Mouse (Mus musculus) NIH3T3 (cell line): ENCODE results near the gene Dut.
"Not testable (repeated sequence)": the region's sequence is repeated elsewhere in the genome, so short reads cannot be mapped to it uniquely, and the experiment has no call there.

Experiments used
- DNase-seq: peaks from one replicate; pipeline ENCODE4 v3.0.0-alpha.2; 2012; ENCODE audit warnings: low read depth

Dut gene

DNA sequence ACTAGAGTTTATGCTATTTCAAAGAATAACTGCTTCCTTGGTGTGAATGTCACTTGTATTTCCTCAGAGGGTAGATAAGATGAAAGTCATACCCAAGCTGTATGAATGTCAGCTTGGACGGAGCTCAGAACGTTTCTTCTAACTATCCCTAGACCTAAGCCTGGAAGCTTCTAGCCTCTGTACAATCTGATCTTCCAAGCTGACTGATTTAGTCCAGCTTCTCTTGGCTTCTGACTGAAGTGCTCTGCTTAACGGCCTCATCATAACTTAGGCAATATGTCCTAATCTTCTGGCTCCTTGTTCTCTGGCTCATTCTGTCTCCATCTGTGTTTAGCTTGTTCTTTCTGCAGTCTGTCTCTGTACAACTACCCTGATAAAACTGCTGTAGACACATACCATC lies 7.6 kb downstream of the Dut start:
- peak; percentile 35 for DNase-seq

DNA sequence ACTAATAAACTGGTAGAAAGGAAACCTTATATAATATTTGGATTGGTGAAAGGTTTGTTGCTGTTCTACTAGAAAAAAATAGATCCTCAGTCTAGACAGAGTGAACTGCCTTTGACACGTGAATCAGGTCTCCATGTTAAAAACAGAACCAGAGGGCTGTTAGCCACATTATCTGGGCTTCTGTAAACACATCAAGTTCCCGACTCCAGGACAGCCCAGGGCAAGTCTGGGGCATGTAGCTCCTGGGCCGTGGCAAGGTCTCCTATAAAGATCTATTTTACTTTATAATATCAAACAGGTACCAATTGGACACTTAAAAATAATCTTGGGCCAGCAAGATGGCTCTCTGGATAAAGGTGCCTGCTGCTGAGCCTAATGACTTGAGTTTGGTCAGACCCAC lies 8.9 kb downstream of the Dut start:
- DNase-seq, result no peak

DNA sequence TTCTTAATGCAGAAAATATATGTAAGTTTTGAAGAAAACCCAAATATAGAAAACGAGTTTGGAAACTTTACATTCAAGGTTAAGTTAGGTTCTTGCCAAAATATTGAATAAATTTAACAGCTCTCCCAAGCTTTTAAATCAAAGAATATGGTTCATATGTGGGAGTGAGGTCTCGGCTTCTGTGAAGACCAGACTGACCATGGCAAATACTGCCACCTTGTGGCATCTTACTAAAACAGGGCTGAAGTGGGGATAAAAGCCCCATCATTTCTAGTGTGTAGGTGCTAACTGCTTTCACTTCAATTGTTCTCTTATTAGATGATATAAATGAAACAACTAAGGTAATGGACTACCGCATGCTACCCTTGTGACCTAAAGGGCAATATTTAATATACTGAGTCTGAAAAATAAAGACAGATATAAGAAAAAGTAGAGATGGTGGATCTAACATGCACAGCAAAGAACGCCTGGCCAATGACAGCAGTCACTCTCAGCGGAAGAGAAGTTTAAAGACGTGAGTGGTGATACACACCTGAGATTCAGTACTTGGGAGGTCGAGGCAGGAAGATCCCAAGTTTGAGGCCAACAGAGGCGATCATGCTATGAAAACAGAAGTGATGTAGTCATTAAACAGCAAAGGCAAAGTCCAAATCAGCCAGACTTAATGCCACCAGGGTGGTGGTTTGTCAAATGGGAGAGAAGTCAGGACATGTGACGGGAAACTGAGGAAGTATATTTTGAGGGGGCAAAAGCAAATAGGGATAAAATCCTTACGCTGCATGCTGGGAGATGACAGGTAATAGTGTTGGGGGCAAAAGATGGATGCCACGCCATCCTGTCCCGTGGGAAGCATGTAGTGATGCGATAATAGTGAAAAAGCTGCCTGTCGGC lies 12.5 kb downstream of the Dut start:
- peak; percentile 77 for DNase-seq

DNA sequence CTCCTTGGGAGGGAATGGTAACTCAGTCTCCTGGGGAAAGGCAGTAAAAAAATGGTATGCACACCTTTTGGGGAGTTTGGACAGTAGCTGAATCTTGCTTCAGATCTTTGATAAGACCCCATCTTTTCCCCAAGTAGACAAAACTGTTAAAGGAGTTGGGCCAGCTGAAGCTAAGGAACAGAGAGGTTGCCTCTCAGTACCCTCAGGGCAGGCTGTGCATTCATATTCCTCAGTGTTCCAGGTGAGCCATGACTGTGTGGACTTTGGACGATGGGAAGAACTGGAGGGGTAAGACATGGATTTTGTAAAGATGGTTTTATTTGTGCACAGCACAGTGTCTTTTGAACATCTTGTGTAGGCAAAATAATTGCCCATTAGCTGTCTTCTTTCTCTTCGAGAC lies 13.3 kb downstream of the Dut start:
- no peak for DNase-seq

DNA sequence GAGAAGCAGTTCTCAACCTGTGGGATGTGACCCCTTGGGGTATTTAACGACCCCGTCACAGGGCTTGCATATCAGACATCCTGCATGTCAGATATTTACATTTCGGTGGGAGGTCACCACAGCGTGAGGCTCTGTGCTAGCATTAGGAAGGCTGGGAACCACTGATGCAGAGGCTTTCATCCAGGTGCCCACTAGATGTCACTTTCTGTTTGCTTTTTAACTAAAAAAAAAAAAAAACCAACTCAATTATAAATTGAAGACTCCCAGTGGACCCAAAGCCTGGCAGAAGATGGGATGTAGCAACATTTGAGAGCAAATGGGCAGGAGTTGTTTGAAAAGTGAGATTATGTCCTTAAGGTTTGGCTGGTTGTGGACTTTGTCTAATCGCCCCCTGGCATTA lies 16.1 kb downstream of the Dut start:
- peak; percentile 85 for DNase-seq

DNA sequence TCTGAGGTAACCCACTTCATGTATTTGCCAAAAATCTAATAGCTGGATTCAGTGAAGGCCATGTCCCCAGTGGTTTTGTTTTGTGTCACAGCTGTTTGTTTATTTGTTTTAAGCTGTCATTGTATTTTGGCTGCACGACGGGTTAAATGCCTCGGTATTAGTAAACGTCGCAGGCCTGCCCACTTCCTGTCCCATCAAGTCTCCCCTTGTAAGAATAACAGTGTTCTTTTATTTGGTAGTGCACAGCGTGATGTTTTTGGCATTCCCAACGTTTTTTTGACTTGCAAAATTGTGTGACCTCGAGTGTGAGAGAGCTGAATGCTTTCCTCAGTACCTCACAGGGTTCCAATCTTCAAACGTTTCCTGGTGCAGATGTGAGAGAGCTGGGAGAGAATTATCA lies 16.8 kb downstream of the Dut start:
- no peak for DNase-seq

DNA sequence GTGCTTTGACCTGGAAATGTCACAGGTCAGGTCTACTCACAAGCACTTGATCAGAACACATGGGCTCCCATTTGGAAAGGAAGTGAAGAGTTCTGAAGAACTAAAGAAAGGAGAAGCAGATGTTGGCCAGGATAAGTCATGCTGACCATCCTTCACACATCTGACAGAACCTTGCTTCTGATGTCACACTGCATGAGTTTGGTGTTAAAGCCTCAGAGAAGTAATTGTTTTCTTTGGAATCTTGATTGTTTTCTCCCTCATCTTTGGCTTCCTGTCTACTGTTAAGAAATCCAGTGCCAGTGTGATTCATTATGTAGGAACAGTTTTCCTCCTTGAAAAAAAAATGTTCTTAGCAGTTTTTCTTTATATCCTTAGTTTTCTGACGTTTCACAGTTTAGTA lies 21.9 kb downstream of the Dut start:
- DNase-seq, result peak; percentile 38

DNA sequence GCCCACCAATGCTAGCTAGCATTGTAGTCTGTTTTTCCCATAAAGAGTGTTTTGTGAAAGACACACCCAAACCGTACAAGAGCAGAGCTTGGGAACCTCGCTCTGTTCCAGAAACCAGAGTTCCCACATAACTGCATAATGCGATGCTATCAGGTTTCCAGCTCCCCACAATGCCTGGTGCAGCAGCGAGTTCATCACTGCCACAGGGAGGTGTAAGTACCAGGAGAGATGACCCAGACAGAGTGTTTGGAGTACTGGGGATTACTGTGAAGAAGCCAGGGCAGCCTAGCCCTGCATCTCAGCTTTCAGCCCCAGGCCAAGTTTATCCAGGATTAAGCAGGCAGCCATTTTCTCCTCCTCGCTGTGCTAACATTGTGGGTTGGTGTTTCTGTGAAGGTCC lies 28.6 kb downstream of the Dut start:
- no peak for DNase-seq

DNA sequence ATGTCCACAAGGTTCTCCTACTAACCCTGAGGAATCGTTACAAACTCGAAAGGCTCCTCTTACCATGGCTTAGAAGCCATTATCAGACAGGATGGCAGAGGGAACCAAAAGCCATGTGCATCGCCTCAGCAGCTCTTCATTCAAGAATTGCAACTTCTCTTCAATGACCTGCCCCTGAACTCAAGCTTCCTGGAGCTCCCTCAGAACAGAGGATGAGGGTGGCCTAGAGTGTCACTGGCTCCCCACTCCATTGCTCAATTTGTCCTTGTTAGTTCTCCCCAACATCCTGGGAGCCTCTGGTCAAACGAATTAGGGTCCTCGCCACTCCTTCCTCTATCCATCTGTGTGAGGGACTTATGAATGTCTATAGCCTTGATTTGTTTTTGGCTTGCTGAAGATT lies 29.7 kb downstream of the Dut start:
- DNase-seq, result no peak

DNA sequence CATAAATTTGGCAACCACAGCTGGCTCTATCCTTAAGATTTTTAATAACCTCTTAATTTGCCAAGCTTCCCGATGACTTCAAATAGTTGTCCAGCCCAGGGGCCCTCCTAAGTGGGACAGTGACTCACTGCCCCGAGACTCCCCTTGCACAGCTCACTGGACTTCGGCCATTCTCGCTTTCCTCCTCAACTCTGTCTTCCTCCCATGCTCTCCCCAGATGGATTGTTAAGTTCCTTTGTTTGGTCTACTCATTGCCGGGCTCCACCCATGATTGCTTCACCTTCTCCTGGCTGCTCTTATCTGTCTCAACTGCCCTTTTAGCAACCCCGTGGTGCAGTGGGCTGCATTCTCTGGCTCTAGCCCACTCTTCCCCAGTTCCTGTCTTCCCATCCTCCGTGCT lies 31.5 kb downstream of the Dut start:
- DNase-seq, result peak; percentile 73

DNA sequence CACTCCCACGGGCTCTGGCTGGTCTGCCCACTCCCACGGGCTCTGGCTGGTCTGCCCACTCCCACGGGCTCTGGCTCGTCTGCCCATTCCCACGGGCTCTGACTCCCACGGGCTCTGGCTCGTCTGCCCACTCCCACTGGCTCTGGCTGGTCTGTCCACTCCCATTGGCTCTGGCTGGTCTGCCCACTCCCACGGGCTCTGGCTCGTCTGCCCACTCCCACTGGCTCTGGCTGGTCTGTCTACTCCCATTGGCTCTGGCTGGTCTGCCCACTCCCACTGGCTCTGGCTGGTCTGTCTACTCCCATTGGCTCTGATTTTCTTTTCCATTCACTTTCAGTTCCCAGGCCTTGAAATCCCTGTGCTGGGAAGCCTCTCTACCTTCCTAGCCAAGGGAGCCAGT lies 33.0 kb downstream of the Dut start:
- not testable (repeated sequence) for DNase-seq

DNA sequence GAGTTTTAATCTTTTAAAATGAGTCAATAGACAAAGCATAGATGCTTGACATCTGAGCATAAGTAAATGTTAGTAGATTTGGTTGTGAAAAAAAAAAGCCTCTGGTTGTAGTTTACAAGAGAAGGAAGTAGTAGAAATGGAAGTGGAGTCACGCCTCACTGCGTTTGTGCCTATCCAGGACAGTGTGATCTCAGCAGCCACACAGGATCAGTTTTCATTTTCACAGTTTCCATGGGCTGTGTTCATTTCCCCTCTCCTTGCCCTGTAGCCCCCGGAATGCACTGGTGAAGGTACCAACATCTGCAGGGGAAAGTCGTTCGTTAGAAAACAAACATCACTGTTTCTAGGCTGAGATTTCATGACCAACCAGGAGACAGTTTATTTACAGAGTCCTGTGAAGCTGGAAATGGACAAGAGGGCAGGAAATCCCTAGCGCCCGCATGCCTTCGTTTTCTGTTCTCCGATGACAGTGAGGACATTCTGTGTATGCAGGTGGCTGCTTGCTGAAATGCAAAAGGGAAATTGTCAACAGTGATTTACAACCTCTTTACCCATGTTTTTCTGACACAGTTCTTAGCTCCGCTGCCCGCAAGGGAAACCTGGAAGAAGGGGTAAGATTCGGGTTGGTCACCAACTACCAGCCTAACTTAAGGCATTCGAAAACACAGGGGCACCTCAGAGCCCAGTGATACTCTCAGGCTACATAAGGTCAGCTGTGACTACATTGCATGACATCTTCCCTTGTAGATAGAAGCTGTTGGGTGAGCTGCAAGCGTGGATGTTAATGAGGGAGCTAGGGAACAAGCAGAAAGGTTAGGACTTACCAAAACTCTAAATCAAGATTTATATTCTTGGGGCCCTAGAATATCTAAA lies 35.6 kb downstream of the Dut start:
- DNase-seq, result no peak

DNA sequence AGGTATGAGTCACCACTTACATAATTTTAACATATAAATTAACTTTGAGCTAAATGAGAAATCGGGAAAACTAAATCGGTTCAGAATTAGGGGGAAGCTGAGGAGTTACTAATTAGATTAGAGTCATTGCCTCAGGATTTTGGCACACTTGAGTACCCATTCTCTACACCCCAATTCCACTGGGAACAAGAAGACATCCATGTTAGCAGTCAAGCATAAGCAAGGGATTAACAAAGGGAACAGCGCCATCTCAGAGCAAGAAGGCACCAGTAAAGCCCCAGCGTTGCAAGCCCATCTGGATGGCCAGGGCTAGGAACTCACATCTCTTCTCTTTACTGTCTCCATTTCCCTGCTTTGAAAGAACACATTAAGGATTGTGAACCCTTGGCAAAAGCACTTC lies 38.8 kb downstream of the Dut start:
- DNase-seq, result no peak

DNA sequence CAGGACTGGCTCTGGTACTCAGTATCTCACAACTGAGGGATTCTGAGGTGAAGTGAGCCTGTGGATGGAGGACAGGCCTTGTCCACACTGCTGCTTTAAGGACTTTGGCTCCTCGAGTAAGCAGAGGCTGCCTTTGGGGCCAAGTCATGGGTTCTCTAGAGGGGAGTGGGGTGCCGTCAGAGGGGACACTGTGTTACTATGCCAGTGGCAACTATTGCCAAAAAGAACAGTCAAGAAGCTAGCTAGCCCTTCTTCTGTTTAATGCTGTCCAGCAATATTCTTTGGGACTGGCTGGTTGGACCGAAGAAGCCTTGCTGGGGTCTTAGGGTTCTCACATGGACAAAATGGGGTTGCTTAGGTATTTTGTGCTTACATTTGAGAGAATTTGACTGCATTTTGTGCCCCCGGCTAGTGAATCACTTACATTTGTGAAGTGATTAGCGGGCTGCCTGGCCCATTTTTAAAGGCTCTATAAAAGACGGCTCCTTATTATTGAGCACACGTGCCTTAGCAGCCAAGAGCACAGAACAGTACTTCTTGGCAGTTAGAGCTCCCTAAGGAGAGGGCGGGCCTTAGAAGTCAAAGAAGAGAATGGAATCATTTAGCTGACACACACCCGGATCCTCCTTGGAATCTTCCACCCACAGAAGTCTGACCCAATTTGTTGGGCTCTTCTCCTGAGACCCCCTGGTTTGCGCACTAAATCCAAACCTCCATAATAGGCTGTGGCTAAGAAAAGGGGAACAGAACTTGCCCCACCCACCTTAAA lies 43.4 kb downstream of the Dut start:
- DNase-seq, result peak; percentile 84

DNA sequence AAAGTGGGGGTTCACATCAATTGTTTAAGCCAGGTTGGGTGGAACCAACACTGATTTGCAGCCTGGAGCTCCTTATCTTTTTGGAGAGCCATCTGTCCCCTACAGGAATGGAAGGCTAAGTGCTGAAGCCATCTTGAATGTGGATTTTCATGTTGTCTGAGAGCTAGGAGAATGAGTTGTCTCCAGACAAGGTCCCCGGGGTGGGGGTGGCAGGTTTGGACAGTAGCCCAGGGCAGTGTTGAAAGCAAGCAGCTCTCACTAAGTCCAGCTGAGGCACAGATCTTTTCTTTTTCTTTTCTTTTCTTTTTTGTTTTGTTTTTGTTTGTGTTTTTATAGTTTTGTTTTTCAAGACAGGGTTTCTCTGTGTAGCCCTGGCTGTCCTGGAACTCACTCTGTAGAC lies 44.1 kb downstream of the Dut start:
- peak; percentile 67 for DNase-seq

DNA sequence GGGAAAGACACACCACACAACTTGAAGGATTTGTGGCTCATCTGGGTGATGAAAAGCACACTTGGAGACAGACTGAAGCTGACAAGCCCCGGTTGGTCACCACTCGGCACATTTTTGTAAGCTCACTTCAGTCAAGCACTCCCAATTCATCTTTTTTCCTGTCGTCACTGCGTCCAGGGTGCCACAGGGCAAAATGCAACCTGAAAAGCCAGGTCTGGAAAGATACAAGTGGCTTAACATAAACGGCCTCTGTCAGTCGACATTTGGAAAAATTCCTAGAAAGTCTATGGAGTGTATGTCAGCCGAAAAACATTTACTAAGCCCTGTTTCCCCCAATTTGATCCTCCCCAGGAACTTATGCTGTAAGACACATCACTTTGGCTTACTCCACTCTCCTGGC lies 45.6 kb downstream of the Dut start:
- peak; percentile 73 for DNase-seq

DNA sequence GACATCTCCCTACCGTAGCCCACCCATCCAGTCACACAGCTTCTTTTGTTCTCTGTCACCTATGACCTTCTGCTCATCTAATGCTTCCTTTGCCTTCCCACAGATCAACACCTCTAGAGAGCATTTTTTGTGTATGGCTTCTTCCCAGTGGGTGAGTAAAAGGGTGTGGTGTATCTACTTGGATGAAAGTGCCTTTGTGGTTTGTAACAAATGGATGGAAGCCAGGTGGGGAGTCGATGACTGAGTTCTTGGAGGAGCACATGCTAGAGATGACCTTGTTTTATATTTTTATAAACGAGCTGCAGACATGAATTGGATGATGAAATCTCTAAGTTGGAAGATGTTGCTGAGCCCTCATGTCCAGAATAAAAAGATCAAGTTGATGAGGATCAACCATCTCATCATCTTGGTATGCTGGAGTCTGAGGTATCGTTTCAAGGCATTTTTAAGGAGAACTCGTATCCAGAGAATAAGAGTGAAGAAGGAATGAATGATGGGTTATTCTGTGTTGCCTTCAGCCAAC lies 47.0 kb downstream of the Dut start:
- DNase-seq, result peak; percentile 88

DNA sequence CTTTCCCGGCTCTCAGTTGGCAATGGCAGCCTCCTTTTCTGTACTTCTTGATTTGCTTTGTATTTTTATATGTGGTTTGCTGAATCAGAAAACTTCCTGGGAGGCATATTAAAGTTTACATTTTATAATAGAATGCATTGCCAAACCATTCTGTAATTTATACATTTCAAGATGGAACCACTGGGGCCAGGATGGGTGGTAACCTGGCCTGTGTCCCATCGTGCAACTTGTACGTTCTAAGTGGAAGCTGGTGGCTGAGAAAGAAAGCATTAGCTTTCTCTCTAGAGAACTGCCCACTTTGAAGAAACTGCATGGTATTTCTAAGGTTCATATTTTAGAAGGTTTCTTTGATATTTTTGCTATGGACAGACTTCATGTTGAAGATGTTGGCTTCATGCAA lies 48.5 kb downstream of the Dut start:
- peak; percentile 78 for DNase-seq

DNA sequence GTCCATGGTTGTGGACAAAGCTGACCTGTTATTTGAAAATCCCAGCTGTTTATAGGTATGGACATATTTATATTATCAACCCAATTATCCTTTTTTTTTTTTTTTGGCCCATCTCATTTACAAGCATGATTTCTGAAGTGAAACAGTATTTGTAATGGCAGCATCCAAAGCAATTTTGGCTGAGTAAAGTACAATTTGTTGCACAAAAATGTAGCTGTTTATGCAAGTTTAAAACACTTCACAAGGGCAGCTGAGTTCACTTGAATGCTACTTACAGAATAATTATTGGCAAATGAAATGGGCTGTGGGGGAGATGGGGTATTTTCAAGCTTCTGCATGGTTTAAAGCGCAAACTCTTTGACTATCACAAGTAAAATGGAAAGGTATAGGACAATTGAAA lies 51.9 kb downstream of the Dut start:
- no peak for DNase-seq

DNA sequence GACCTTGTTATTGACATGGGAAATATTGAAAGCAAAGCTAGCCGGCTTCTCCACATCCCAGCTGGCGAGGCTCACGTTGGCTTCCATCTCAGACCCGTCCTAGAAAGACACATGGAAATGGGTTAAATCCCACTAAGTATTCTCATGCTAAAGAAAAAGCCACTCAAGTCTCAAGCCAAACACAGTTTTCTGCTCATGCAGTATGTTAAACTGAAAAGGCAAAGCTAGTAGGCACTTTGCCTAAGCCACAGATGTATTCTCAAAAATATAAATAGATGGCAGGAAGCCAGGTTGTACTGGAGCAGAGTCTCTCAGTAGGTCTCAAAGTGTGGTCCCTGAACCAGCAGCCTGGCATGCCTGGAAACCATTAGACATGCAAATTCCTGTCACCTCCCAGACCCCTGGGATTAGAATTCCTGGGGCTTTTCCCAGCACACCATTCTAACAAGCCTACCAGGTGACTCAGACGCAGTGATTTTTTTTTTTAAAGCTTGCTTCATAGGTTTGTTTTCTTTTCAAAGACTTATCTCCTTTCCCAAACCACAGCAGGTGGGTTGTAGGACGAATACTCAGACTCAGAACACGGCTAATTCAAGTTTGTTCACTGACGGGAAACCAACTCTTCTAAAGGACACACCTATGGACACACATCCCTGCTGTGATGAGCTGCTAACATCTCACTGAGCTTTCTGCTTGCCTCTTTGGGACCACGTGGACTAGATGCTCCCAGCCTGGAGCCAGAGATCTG lies 55.1 kb downstream of the Dut start:
- DNase-seq, result peak; percentile 81

DNA sequence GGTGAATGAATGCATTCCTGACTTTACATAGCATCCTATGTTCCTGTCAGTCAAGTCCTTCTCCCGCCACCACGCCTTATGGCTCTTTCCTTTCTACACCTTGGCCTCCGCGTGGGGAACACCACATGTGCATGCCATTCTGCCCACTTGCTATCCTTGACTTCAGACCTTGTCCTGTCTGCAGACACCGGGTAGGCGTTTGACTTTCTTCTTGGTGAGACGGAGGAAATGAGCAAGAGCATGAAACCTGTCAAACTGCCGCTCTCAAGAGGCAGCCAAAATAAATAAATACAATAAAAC lies 55.6 kb downstream of the Dut start:
- peak; percentile 67 for DNase-seq
